Mouse (Mus musculus) embryonic facial prominence, embryonic 10.5 days (tissue): Measurements from ENCODE around the gene Gm16503. TPM values are rescaled to one million over a fixed set of nuclear protein-coding genes. Genes with fewer than 3 reads are reported as not detected.
"Not testable (repeated sequence)": the region's sequence is repeated elsewhere in the genome, so short reads cannot be mapped to it uniquely, and the experiment has no call there.

ENCODE experiments used
- DNase-seq: peaks from one replicate; pipeline ENCODE4 v3.0.0-alpha.2; 2017; ENCODE audit warnings: low spot score
- H3K27ac ChIP-seq: fragments of 300-500 bp; sonication (generic); replicated peaks from 2 replicates; pipeline ENCODE4 v1.5.1; 2016; ENCODE audit warnings: mild to moderate bottlenecking
- H3K27me3 ChIP-seq: fragments of 300-500 bp; sonication (generic); replicated peaks from 2 replicates; pipeline ENCODE4 v1.6.1; 2016; ENCODE audit warnings: low read depth, mild to moderate bottlenecking; ENCODE audit not compliant: poor library complexity, severe bottlenecking
- H3K36me3 ChIP-seq: fragments of 300-500 bp; sonication (generic); replicated peaks from 2 replicates; pipeline ENCODE4 v1.6.1; 2016; ENCODE audit warnings: mild to moderate bottlenecking, moderate library complexity
- H3K4me1 ChIP-seq: fragments of 300-500 bp; sonication (generic); 2 replicates; pipeline ENCODE4 v1.6.1; 2016
- H3K4me3 ChIP-seq: fragments of 300-500 bp; sonication (generic); 2 replicates; pipeline ENCODE4 v1.5.1; 2016; ENCODE audit warnings: mild to moderate bottlenecking, moderate library complexity
- H3K9me3 ChIP-seq: fragments of 300-500 bp; sonication (generic); 2 replicates; pipeline ENCODE4 v1.6.1; 2016; ENCODE audit warnings: mild to moderate bottlenecking
- WGBS: fragments of 180-500 bp; shearing (Covaris S2); methylation state at CpG from one replicate; pipeline ENCODE4 v1.1.7; 2016; 5-methylcytosine and 5-hydroxymethylcytosine counted together
- polyA plus RNA-seq: library from polyadenylated mRNA; unstranded; fragments of >200 nt; fragmentation: Nextera tagmentation; extraction: Ambion mirVana; gene quantifications from 2 replicates; pipeline ENCODE4 v1.2.1, GENCODE M21; 2016

The Gm16503 gene
- 0.20 and 0.39 TPM in 2 replicates for polyA plus RNA-seq

DNA sequence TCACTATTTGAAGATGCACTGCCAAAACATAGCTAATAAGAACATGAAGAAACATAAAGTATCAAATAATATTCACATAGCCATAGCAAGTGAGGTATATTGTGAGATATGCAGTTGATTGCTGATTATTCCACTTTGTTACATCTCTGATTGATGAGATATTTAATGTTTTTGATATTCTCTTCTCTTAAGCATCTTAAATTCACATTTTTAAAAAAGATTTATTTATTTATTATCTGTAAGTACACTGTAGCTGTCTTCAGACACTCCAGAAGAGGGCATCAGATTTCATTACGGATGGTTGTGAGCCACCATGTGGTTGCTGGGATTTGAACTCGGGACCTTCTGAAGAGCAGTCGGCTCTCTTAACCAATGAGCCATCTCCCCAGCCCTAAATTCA is at the start of gene Gm16503:
TSS of gene Gm16503 (plus strand) at position 301 of the 400 bp plus-strand sequence.
- not testable (repeated sequence) for DNase-seq, H3K4me3 ChIP-seq, H3K4me1 ChIP-seq, H3K27ac ChIP-seq, H3K27me3 ChIP-seq, H3K36me3 ChIP-seq
- 87% methylated on average over 3 of the region's 3 CpGs for WGBS
- peaks cover 67% of the 10 kb centered on the region for H3K9me3 ChIP-seq

DNA sequence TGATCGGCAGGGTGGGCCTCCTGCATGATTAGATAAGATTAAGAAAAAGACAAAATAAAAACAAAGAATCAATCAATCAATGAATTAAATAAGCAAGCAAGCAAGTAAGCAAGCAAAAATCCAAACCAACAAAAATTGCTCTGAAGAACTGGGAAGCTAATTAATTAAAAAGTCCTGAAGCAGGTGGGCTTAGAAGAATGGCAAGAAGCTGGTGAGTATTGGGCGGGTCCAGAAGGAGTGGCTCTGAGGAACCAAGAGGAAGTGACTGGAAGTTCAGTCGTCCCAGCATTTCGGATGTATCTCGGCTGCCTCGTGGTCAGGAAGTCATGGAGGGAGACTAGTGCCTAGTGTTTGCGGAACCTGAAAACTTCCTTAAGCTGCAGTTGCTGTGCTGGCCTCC is 47.9 kb upstream of the Gm16503 start, which contains the start of gene Zfp982:
TSS of gene Zfp982 (plus strand) at position 301 of the 400 bp plus-strand sequence.
- H3K9me3 ChIP-seq = peaks cover 60% of the 10 kb centered on the region
- not testable (repeated sequence) for DNase-seq, H3K4me3 ChIP-seq, H3K27ac ChIP-seq, H3K4me1 ChIP-seq, H3K27me3 ChIP-seq
- peaks cover 28% of the 10 kb centered on the region for H3K36me3 ChIP-seq
- 92% methylated on average over 7 of the region's 7 CpGs for WGBS

DNA sequence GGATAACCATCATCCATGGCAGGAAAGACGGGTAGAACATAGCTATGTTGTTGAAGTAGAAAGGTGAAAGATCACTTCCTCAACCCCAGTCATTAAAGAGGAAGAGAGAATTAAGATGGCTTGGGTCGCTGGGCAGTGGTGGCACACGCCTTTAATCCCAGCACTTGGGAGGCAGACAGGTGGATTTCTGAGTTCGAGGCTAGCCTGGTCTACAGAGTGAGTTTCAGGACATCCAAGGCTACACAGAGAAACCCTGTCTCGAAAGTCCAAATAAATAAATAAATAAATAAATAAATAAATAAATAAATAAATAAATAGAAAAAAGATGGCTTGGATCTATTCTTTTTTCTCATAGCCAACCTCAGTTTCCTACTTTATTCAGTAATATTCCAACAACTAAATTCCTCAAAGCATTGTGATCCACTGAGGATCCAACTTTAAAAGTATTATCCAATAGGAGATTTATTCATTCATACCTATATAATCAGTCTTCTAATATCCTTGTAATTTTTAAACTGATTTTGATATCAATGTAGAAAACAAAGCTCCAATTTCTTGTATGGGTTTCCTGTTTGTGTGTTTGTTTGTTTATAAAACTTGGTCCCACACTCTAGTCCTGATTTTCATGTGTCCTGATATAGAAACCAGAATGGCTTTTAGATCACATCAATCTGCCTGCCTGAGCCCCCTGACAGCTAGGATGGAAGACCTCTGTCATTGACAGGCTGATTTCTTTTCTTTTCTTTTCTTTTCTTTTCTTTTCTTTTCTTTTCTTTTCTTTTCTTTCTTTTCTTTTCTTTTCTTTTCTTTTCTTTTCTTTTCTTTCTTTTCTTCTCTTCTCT is 41.0 kb upstream of the Gm16503 start:
- DNase-seq, H3K4me3 ChIP-seq, H3K27ac ChIP-seq, H3K27me3 ChIP-seq, H3K4me1 ChIP-seq, H3K36me3 ChIP-seq: not testable (repeated sequence)
- peaks cover 22% of the 10 kb centered on the region for H3K9me3 ChIP-seq
- WGBS = 85% methylated on average over 5 of the region's 5 CpGs

DNA sequence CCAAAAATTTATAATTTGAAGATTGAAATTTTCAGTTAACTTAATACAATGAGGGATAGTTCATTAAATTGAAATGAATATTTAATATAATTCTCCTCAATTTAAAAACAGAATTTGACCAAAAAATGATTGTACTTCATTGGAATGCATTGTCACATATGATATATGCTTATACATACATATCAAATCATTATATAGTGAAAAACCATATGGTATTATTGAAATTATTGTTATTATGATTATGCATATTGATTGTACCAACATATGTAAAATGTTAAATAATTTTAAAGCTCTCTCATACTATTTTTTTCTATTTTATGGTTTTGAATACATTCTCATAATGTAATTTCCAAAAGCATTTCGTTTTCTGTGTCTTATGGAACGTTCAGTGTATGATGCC is 30.8 kb upstream of the Gm16503 start:
- no peaks in the 10 kb centered on the region for H3K27me3 ChIP-seq
- H3K4me3 ChIP-seq = no peak overlapping the region
- H3K27ac ChIP-seq = no peak overlapping the region
- DNase-seq = no peak
- H3K36me3 ChIP-seq = peaks cover 33% of the 10 kb centered on the region
- H3K4me1 ChIP-seq = no peaks in the 10 kb centered on the region
- WGBS = 88% methylated on average over 2 of the region's 2 CpGs
- H3K9me3 ChIP-seq = peaks cover 54% of the 10 kb centered on the region

- Histone ChIP-seq H3K36me3 (no peaks in the 10 kb centered on the region), H3K4me1 (no peaks in the 10 kb centered on the region), H3K27me3 (no peaks in the 10 kb centered on the region), H3K27ac (no peak overlapping the region), H3K9me3 (peaks cover 93% of the 10 kb centered on the region), H3K4me3 (no peak overlapping the region)
- DNase-seq = no peak
- WGBS = 77% methylated on average over 2 of the region's 2 CpGs
Measured at GRCm38 (mm10) chr4:147518981-147519380, 21.0 kb upstream of the Gm16503 start.

- H3K9me3 ChIP-seq = peaks cover 91% of the 10 kb centered on the region
Measured at GRCm38 (mm10) chr4:147520100-147520499, 19.9 kb upstream of the Gm16503 start.

GRCm38 (mm10) chr4:147525125-147525524 is 14.9 kb upstream of the Gm16503 start:
- WGBS = 83% methylated on average over 1 of the region's 1 CpGs
- DNase-seq = no peak
- Histone ChIP-seq H3K36me3 (no peaks in the 10 kb centered on the region), H3K9me3 (peaks cover 92% of the 10 kb centered on the region), H3K4me3 (no peak overlapping the region), H3K27ac (no peak overlapping the region), H3K4me1 (no peaks in the 10 kb centered on the region), H3K27me3 (no peaks in the 10 kb centered on the region)

More at GRCm38 (mm10) chr4:147520100-147520499, 19.9 kb upstream of the Gm16503 start:
- Histone ChIP-seq H3K36me3 (no peaks in the 10 kb centered on the region), H3K4me1 (no peaks in the 10 kb centered on the region), H3K27me3 (no peaks in the 10 kb centered on the region), H3K4me3 (no peak overlapping the region), H3K27ac (no peak overlapping the region)
- no peak for DNase-seq

GRCm38 (mm10) chr4:147530366-147530765 is 9.7 kb upstream of the Gm16503 start:
- Histone ChIP-seq H3K27me3 (no peaks in the 10 kb centered on the region), H3K27ac (no peak overlapping the region), H3K36me3 (no peaks in the 10 kb centered on the region), H3K9me3 (peaks cover 70% of the 10 kb centered on the region), H3K4me1 (no peaks in the 10 kb centered on the region), H3K4me3 (no peak overlapping the region)
- DNase-seq = no peak
- WGBS = 87% methylated on average over 1 of the region's 1 CpGs

DNA sequence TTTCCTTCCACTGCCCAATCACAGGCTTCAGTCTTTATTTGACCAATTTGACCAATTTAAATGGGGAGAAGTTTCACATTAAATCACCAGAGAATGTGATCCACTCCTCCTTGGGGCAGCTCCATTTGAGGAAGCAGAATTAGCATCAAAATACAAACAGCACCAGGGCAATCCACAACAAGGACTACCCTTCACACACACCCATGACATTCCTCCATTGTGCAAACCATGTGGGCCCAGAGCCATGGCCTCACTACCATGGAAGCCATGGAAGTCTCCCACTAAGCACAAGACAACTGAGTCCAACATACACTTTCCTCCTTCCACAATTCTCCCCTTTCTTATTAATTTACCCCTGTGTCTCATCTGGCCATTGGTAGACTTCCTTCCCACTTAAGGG is 4.1 kb upstream of the Gm16503 start:
- not testable (repeated sequence) for H3K4me1 ChIP-seq, H3K27ac ChIP-seq, H3K36me3 ChIP-seq, H3K27me3 ChIP-seq, DNase-seq, H3K4me3 ChIP-seq
- H3K9me3 ChIP-seq = peaks cover 67% of the 10 kb centered on the region

DNA sequence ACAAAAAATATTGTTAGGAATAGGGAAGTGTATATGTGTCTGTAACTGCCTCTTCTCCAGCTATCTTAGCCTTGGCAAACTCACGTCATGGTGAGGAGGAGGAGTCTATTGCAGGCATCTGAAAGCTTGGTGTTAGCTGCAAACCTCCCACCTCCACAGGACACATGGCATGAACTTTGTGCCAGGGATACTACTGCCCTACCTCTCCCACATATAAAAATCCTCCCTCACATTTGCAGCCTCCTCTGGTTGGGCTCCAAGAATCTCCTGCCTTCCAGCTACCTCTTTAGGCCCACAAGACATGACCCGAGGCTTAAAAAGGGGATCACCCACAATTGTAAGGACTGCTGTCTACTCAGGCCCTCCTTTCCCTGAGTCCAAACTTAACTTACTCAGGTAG is 2.3 kb upstream of the Gm16503 start:
- DNase-seq = no peak

DNA sequence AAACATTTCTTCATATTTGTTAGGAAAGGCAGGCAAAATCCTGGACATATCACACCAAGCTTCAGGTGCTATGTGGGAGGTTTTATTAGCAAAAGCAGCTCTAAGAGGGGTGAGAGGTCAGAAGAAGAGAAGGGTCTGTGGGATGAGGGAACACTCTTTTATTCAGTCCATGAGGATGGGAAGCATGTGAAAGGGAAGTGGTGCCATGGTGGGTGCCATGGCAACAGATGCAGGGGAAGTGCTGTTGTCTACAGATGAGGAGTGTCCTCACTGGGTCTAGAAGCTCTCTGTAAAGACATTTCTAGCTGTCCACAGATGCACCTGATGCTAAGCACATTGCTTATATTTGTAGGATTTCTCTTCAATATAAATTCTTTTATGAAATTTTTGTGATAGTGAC is 1.1 kb downstream of the Gm16503 start:
- no peak overlapping the region for H3K27ac ChIP-seq
- H3K36me3 ChIP-seq = no peaks in the 10 kb centered on the region
- DNase-seq = no peak
- H3K27me3 ChIP-seq = no peaks in the 10 kb centered on the region
- no peaks in the 10 kb centered on the region for H3K4me1 ChIP-seq
- no peak overlapping the region for H3K4me3 ChIP-seq
- H3K9me3 ChIP-seq = peaks cover 57% of the 10 kb centered on the region

More for the DNA sequence above, 2.3 kb upstream of the Gm16503 start:
- Histone ChIP-seq H3K4me3 (no peak overlapping the region), H3K27me3 (no peaks in the 10 kb centered on the region), H3K27ac (no peak overlapping the region), H3K9me3 (peaks cover 65% of the 10 kb centered on the region), H3K36me3 (no peaks in the 10 kb centered on the region), H3K4me1 (no peaks in the 10 kb centered on the region)
- WGBS = 89% methylated on average over 2 of the region's 2 CpGs

GRCm38 (mm10) chr4:147553071-147553470 is 13.1 kb downstream of the Gm16503 start, which contains the start of gene Zfp985:
TSS of gene Zfp985 (plus strand) at chr4:147553277.
- WGBS = 79% methylated on average over 5 of the region's 5 CpGs
- not testable (repeated sequence) for H3K27ac ChIP-seq, H3K36me3 ChIP-seq, H3K27me3 ChIP-seq, H3K4me1 ChIP-seq, DNase-seq, H3K4me3 ChIP-seq
- peaks cover 31% of the 10 kb centered on the region for H3K9me3 ChIP-seq

GRCm38 (mm10) chr4:147554361-147554760 is 14.3 kb downstream of the Gm16503 start:
- not testable (repeated sequence) for H3K27me3 ChIP-seq, H3K36me3 ChIP-seq, DNase-seq, H3K4me1 ChIP-seq, H3K27ac ChIP-seq, H3K4me3 ChIP-seq
- 74% methylated on average over 2 of the region's 2 CpGs for WGBS
- peaks cover 33% of the 10 kb centered on the region for H3K9me3 ChIP-seq
